Mouse (Mus musculus): Measurements from ENCODE around the gene Zkscan1. TPM values are rescaled to one million over a fixed set of nuclear protein-coding genes. Genes with fewer than 3 reads are reported as not detected.

Gene Zkscan1
- polyA plus RNA-seq, 1 experiment from 2014 or later: 7.3 TPM

DNA sequence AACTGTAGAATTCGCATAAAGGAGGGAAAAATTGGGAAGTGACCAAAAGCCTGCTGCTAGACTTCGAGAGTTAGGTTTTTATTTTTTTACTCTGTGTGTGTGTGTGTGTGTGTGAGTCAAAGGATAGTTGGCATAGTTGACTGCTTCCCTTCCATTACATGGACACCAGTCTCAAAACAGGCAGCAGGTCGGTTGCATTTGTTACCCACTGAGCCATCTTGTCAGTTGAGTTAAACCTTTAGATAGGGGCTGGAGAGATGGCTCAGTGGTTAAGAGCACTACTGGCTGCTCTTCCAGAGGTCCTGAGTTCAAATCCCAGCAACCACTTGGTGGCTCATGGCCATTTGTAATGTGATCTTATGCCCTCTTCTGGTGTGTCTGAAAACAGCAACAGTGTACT lies 33.2 kb downstream of the Zkscan1 start:
- peaks cover 32% of the 10 kb centered on the region for H3K4me1 ChIP-seq
- peak overlapping the region; percentile 80; the same call in 1 of the 2 replicates for H3K9ac ChIP-seq
- 56% methylated on average over 3 of the region's 3 CpGs for WGBS (ENCODE audit: insufficient replicate concordance)
- H3K4me3 ChIP-seq: peak overlapping the region; percentile 70
- ATAC-seq: no peak
- H3K27me3 ChIP-seq (replicated peaks): no peaks in the 10 kb centered on the region
- 0 out of 2 replicates have a peak overlapping the region, but pooled peaks have one; percentile 59 for H3K27ac ChIP-seq
- peak overlapping the region; percentile 84 for H3K4me2 ChIP-seq
- no peaks in the 10 kb centered on the region for H3K9me3 ChIP-seq (replicated peaks)
- H3K36me3 ChIP-seq: peaks cover 31% of the 10 kb centered on the region

DNA sequence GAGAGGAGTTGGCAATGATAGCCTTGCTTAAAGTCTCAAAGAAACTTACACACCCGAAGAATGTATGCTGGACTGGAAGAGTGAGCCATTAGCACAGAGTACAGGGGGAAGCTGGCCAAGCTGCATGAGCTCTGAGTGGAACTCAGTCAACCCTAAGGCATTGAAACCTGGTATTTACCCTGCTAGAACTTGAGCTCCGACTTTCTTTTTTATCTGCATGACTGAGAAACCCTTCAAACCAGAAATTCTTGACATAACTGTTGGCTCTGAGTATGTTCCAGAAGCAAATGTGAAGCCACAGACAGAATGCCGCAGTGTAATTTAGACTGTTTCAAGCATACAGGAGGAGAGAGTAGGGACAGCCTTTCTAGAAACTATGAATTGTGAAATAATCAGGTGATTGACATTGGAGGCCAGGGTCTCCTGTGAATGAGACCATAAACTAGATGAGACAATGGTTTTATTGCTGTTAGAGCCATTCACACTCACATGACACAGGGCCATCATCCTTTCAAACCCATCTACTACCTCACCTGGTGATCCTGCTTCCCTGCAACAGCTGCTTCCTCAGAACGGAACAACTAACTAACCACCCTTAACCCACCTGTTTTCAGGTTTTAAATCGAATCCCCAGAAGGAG lies 47.7 kb downstream of the Zkscan1 start:
- H3K27me3 ChIP-seq (replicated peaks): no peaks in the 10 kb centered on the region
- peaks cover 77% of the 10 kb centered on the region for H3K36me3 ChIP-seq
- no peak for ATAC-seq
- no peak overlapping the region for H3K27ac ChIP-seq
- H3K9me3 ChIP-seq (replicated peaks): no peaks in the 10 kb centered on the region
- no peak overlapping the region for H3K4me3 ChIP-seq
- H3K4me1 ChIP-seq: peaks cover 13% of the 10 kb centered on the region
- no peak overlapping the region for H3K4me2 ChIP-seq
- H3K9ac ChIP-seq: no peak overlapping the region
- 89% methylated on average over 5 of the region's 5 CpGs for WGBS (ENCODE audit: insufficient replicate concordance)

DNA sequence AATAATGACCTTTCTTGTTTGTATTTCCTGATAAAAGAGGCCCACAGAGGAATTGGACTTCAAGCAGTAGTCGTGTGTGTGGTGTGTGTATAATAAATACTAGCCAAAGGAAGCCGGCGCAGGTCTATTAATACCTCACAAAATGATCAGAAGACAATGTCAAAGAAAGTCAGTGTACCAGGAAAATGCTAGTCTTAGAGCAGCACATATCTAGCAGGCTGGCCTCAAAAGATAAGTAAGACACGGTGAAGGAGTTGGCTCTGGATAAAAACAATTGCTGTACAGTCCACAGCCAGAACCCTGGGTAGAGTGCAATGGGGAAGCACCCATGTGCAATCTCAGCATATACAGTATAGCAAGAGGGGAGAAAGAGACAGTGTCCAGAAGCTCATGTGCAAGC lies 52.4 kb downstream of the Zkscan1 start:
- Histone ChIP-seq H3K9me3 (replicated peaks) (no peaks in the 10 kb centered on the region), H3K9ac (no peak overlapping the region), H3K4me1 (peaks cover 22% of the 10 kb centered on the region), H3K4me3 (no peak overlapping the region), H3K4me2 (peak overlapping the region; percentile 23), H3K27me3 (replicated peaks) (no peaks in the 10 kb centered on the region), H3K27ac (no peak overlapping the region; the same call in 1 of the 2 replicates), H3K36me3 (peaks cover 33% of the 10 kb centered on the region)
- 28% methylated on average over 4 of the region's 4 CpGs for WGBS (ENCODE audit: insufficient replicate concordance)
- peak; percentile 87 for ATAC-seq

DNA sequence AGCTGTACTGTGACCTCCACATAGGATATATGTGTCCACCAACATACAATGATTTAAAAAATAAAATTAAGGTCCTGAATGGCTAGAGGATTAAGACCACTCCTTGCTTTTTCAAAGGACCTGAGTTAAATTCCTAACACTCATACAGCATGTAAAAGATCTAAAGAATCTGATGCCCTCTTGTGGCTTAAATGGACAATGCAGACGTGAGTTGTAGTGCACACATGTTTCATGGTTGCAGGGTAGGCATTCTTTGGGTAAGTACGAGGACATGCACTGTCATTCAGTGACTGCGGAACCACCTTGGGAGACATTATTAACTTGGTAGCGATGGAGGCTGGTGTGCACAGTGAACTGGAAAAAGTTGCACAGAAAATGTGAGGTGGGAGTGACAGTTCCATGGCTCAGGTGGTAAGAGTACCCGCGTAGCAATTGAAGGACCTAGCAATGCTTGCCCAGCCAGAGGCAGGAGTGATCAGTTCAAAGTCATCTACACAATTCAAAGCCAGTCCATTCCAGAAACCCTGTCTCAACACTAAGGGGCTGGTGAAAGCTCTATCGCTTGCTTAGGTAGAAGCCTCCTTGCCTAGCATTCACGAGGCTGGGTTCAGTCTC lies 53.2 kb downstream of the Zkscan1 start:
- 47% methylated on average over 8 of the region's 8 CpGs for WGBS (ENCODE audit: insufficient replicate concordance)
- peak; percentile 63; the same call in 1 of the 2 replicates for ATAC-seq
- no peak overlapping the region for H3K4me2 ChIP-seq
- H3K36me3 ChIP-seq: peaks cover 28% of the 10 kb centered on the region
- H3K9me3 ChIP-seq (replicated peaks): no peaks in the 10 kb centered on the region
- no peak overlapping the region for H3K9ac ChIP-seq
- peaks cover 22% of the 10 kb centered on the region for H3K4me1 ChIP-seq
- no peak overlapping the region for H3K4me3 ChIP-seq
- no peak overlapping the region for H3K27ac ChIP-seq
- no peaks in the 10 kb centered on the region for H3K27me3 ChIP-seq (replicated peaks)

DNA sequence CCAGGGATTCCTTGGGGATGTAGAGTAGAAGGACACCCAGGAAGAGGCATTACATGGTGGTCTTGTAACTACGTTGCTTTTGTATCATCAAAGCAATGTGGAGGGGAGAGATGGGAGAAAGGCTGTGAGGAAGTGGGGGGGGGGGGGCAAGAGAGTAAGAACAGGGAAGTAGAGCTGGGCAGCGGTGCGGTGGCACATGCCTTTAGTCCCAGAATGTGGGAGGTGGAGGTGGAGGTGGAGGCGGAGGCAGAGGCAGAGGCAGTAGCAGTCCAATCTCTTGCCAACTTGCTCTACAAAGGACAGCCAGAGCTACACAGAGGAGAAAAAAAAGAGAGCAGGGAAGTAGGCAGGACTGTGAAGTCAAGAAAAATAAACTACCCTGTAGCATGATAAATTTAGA lies 53.7 kb downstream of the Zkscan1 start:
- WGBS (ENCODE audit: insufficient replicate concordance): 30% methylated on average over 2 of the region's 4 CpGs
- Histone ChIP-seq H3K27me3 (replicated peaks) (no peaks in the 10 kb centered on the region), H3K9me3 (replicated peaks) (no peaks in the 10 kb centered on the region), H3K4me1 (peaks cover 22% of the 10 kb centered on the region), H3K4me2 (no peak overlapping the region), H3K9ac (no peak overlapping the region), H3K36me3 (peaks cover 27% of the 10 kb centered on the region), H3K4me3 (no peak overlapping the region), H3K27ac (no peak overlapping the region)
- ATAC-seq: no peak

DNA sequence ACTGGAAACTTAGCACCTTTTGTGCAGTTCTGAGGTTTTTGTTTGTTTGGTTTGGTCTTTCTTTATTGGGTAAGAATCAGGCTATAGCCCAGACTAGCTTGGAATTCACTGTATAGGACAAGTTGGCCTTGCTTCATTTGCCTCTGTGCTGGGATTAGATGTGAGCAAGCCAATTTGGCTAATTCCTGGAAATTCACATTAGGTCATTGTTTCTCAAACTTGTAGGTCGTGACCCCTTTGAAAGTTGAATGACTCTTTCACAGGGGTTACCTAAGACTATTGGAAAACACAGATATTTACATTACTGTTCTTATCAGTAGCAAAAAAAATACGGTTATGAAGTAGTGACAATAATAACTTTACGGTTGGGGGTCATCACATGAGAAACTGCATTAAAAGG lies 69.5 kb downstream of the Zkscan1 start:
- Histone ChIP-seq H3K4me2 (peak overlapping the region; percentile 79), H3K9me3 (replicated peaks) (no peaks in the 10 kb centered on the region), H3K27ac (no peak overlapping the region), H3K27me3 (replicated peaks) (no peaks in the 10 kb centered on the region), H3K9ac (peak overlapping the region; percentile 84; the same call in 1 of the 2 replicates), H3K4me3 (peak overlapping the region; percentile 84), H3K36me3 (peaks cover 29% of the 10 kb centered on the region), H3K4me1 (peaks cover 15% of the 10 kb centered on the region)
- ATAC-seq: no peak
- WGBS (ENCODE audit: insufficient replicate concordance): 58% methylated on average over 3 of the region's 3 CpGs

DNA sequence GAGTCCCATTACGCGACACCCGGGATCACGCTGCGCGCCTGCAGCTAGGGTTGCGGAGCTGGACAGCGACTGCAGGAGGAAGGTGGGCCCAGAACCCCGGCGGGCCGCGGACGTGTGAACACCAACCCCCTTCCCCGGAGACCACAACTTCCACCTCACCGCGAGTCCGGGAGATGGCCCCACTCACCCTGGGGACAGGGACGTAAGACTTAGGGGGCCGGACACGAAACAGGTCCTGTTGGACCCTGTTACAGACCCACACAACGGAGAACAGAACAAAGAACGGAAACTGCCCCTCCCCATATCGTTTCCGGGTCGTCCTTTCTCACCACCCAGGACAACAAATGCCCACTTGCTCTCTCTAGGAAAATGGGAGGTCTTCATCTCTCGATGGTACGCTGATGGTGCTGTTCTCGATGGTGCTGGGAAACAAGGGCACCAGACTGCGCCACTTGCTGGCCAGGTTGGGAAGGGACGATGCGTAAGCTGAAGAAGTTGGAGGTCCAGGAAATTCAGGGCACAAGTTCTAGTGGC lies 70.6 kb downstream of the Zkscan1 start, which contains the start of gene Zfp113:
Gene Zfp113, minus strand, starts transcription at position 302 of the 534 bp plus-strand sequence.
- WGBS (ENCODE audit: insufficient replicate concordance): under 1% methylated on average over 31 of the region's 31 CpGs
- peak within 1 kb of the TSS; percentile 84 for H3K9ac ChIP-seq
- H3K27me3 ChIP-seq (replicated peaks): no peaks in the 10 kb centered on the region
- H3K9me3 ChIP-seq (replicated peaks): no peaks in the 10 kb centered on the region
- ATAC-seq: peak; percentile 97
- peaks cover 24% of the 10 kb centered on the region for H3K36me3 ChIP-seq
- H3K4me1 ChIP-seq: peaks cover 19% of the 10 kb centered on the region
- H3K27ac ChIP-seq: peak within 1 kb of the TSS; percentile 82
- H3K4me2 ChIP-seq: peak within 1 kb of the TSS; percentile 79
- H3K4me3 ChIP-seq: peak within 1 kb of the TSS; percentile 84

Other genes starting within 250 kb of the Zkscan1 start
- 1.0 and 1.4 TPM in 2 replicates for gene Pilra, start 248.8 kb upstream of the Zkscan1 start, polyA plus RNA-seq (2016; fragmentation: Nextera tagmentation; extraction: Ambion mirVana)
- 1.3 and 1.7 TPM in 2 replicates for gene Pilrb1, start 227.0 kb upstream of the Zkscan1 start, polyA plus RNA-seq (2016; fragmentation: Nextera tagmentation; extraction: Ambion mirVana)
- 0.69 and 0.92 TPM in 2 replicates for gene Pilrb2, start 213.3 kb upstream of the Zkscan1 start, polyA plus RNA-seq (2016; fragmentation: Nextera tagmentation; extraction: Ambion mirVana)
- gene Cyp3a13, start 163.5 kb upstream of the Zkscan1 start, polyA plus RNA-seq (2016; fragmentation: Nextera tagmentation; extraction: Ambion mirVana): 1.0 and 1.3 TPM in 2 replicates
- gene Gjc3, start 122.0 kb upstream of the Zkscan1 start, polyA plus RNA-seq (2016; fragmentation: Nextera tagmentation; extraction: Ambion mirVana): not detected in 2 replicates
- not detected in 2 replicates for gene Azgp1, start 103.6 kb upstream of the Zkscan1 start, polyA plus RNA-seq (2016; fragmentation: Nextera tagmentation; extraction: Ambion mirVana)
- not detected in 2 replicates for gene Smok3a, start 63.8 kb upstream of the Zkscan1 start, polyA plus RNA-seq (2016; fragmentation: Nextera tagmentation; extraction: Ambion mirVana)
- not detected in 2 replicates for gene Smok3b, start 63.7 kb upstream of the Zkscan1 start, polyA plus RNA-seq (2016; fragmentation: Nextera tagmentation; extraction: Ambion mirVana)
- not detected in 2 replicates for gene Smok3c, start 31.9 kb upstream of the Zkscan1 start, polyA plus RNA-seq (2016; fragmentation: Nextera tagmentation; extraction: Ambion mirVana)
- gene Zscan21, start 31.8 kb downstream of the Zkscan1 start, polyA plus RNA-seq (2016; fragmentation: Nextera tagmentation; extraction: Ambion mirVana): 19.0 and 19.6 TPM in 2 replicates
- gene Zfp113, start 70.7 kb downstream of the Zkscan1 start, polyA plus RNA-seq (2016; fragmentation: Nextera tagmentation; extraction: Ambion mirVana): 4.8 and 5.7 TPM in 2 replicates
- gene Cops6, start 76.0 kb downstream of the Zkscan1 start, polyA plus RNA-seq (2016; fragmentation: Nextera tagmentation; extraction: Ambion mirVana): 181 and 191 TPM in 2 replicates
- gene Ap4m1, start 86.9 kb downstream of the Zkscan1 start, polyA plus RNA-seq (2016; fragmentation: Nextera tagmentation; extraction: Ambion mirVana): 7.9 and 8.3 TPM in 2 replicates
- gene Mcm7, start 87.3 kb downstream of the Zkscan1 start, polyA plus RNA-seq (2016; fragmentation: Nextera tagmentation; extraction: Ambion mirVana): 268 and 271 TPM in 2 replicates
- 58.0 and 58.2 TPM in 2 replicates for gene Taf6, start 102.4 kb downstream of the Zkscan1 start, polyA plus RNA-seq (2016; fragmentation: Nextera tagmentation; extraction: Ambion mirVana)
- gene Cnpy4, start 102.4 kb downstream of the Zkscan1 start, polyA plus RNA-seq (2016; fragmentation: Nextera tagmentation; extraction: Ambion mirVana): 20.3 and 21.3 TPM in 2 replicates
- 4.3 TPM in 2 replicates for gene Mblac1, start 109.2 kb downstream of the Zkscan1 start, polyA plus RNA-seq (2016; fragmentation: Nextera tagmentation; extraction: Ambion mirVana)
- not detected in 2 replicates for gene Nxpe5, start 140.8 kb downstream of the Zkscan1 start, polyA plus RNA-seq (2016; fragmentation: Nextera tagmentation; extraction: Ambion mirVana)
- gene Lamtor4, start 170.4 kb downstream of the Zkscan1 start, polyA plus RNA-seq (2016; fragmentation: Nextera tagmentation; extraction: Ambion mirVana): 31.3 and 31.8 TPM in 2 replicates
- 8.7 and 8.9 TPM in 2 replicates for gene BC037034, start 178.9 kb downstream of the Zkscan1 start, polyA plus RNA-seq (2016; fragmentation: Nextera tagmentation; extraction: Ambion mirVana)
- gene Gal3st4, start 187.8 kb downstream of the Zkscan1 start, polyA plus RNA-seq (2016; fragmentation: Nextera tagmentation; extraction: Ambion mirVana): 0.18 and 0.32 TPM in 2 replicates
- 0.04 TPM in 1 of 2 replicates, not detected in the other for gene Gm43720, start 194.9 kb downstream of the Zkscan1 start, polyA plus RNA-seq (2016; fragmentation: Nextera tagmentation; extraction: Ambion mirVana)
- 2.4 and 2.5 TPM in 2 replicates for gene Gpc2, start 194.9 kb downstream of the Zkscan1 start, polyA plus RNA-seq (2016; fragmentation: Nextera tagmentation; extraction: Ambion mirVana)
- 3.1 and 3.9 TPM in 2 replicates for gene Stag3, start 195.2 kb downstream of the Zkscan1 start, polyA plus RNA-seq (2016; fragmentation: Nextera tagmentation; extraction: Ambion mirVana)

Measured in liver, embryonic 12.5 days (tissue).